Comparison of ENCODE assay signal across 1 mouse cellular context in genomic region chr14:55497449-55497821, GRCm38 (mm10).
TF ChIP-seq lines count a peak whose summit lies in the region.

No protein-coding gene starts in this region.

TF ChIP-seq in C2C12, 6 proteins besides CTCF, POLR2A, EP300 and RAD21:
- TF ChIP-seq MYOD1 (IDR thresholded peaks at IDR 0.05; ENCODE audit: control insufficient read depth, insufficient read length, low read depth) (no peak), USF1 (IDR thresholded peaks at IDR 0.05; ENCODE audit: low read depth) (no peak), CEBPB (IDR thresholded peaks at IDR 0.05; ENCODE audit: low read depth) (no peak), MAX (IDR thresholded peaks at IDR 0.05) (no peak), FOSL1 (IDR thresholded peaks at IDR 0.05; ENCODE audit: insufficient read depth, low read length, poor library complexity, severe bottlenecking) (no peak), MYOG (IDR thresholded peaks at IDR 0.05; ENCODE audit: control insufficient read depth, extremely low read depth, insufficient read length) (no peak)
